Mouse (Mus musculus) forebrain, postnatal 0 days (tissue): Measurements from ENCODE around the gene Casq1. TPM values are rescaled to one million over a fixed set of nuclear protein-coding genes. Genes with fewer than 3 reads are reported as not detected.

Experiments
- ATAC-seq: fragments of 200-750 bp; cut with Nextera tagmentation; 2 replicates; pipeline ENCODE4 v1.8.0; 2017; ENCODE audit warnings: mild to moderate bottlenecking, moderate library complexity
- DNase-seq: peaks from one replicate; pipeline ENCODE4 v3.0.0-alpha.2; 2015
- H3K27ac ChIP-seq: fragments of 300-500 bp; sonication (generic); 2 replicates; pipeline ENCODE4 v1.5.1; 2014; ENCODE audit warnings: low read depth, mild to moderate bottlenecking, antibody characterized with exemption, low read length, moderate library complexity, mixed read lengths
- H3K27me3 ChIP-seq: fragments of 300-500 bp; sonication (generic); 2 replicates; pipeline ENCODE4 v1.6.1; 2014; ENCODE audit warnings: mild to moderate bottlenecking, low read length, mixed read lengths; ENCODE audit not compliant: insufficient read depth
- H3K36me3 ChIP-seq: fragments of 300-500 bp; sonication (generic); 2 replicates; pipeline ENCODE4 v1.6.1; 2014; ENCODE audit warnings: mild to moderate bottlenecking, moderate library complexity; ENCODE audit not compliant: insufficient read depth
- H3K4me1 ChIP-seq: fragments of 300-500 bp; sonication (generic); 2 replicates; pipeline ENCODE4 v1.6.1; 2014; ENCODE audit warnings: antibody characterized with exemption; ENCODE audit not compliant: insufficient read depth
- H3K4me2 ChIP-seq: fragments of 300-500 bp; sonication (generic); 2 replicates; pipeline ENCODE4 v1.6.1; 2014; ENCODE audit warnings: low read depth, mild to moderate bottlenecking, moderate library complexity
- H3K4me3 ChIP-seq: fragments of 300-500 bp; sonication (generic); 2 replicates; pipeline ENCODE4 v1.5.1; 2014; ENCODE audit warnings: low read depth, low read length, mixed read lengths
- H3K9ac ChIP-seq: fragments of 300-500 bp; sonication (generic); 2 replicates; pipeline ENCODE4 v1.6.1; 2014; ENCODE audit warnings: mild to moderate bottlenecking
- H3K9me3 ChIP-seq: fragments of 300-500 bp; sonication (generic); 2 replicates; pipeline ENCODE4 v1.6.1; 2016; ENCODE audit warnings: low read length
- CTCF ChIP-seq: sonication (generic); IDR thresholded peaks from 2 replicates; pipeline ENCODE4 v1.5.1; 2016; ENCODE audit warnings: antibody characterized with exemption, control low read depth, low read depth
- WGBS: fragments of 180-500 bp; shearing (Covaris S2); extraction: QIAGEN DNeasy Blood & Tissue Kit; methylation state at CpG from one replicate; pipeline ENCODE4 v1.1.7; 2014; 5-methylcytosine and 5-hydroxymethylcytosine counted together
- polyA plus RNA-seq: library from polyadenylated mRNA; unstranded; fragments of >200 nt; fragmentation: Nextera tagmentation; extraction: Ambion mirVana; gene quantifications from 2 replicates; pipeline ENCODE4 v1.2.1, GENCODE M21; 2015
- total RNA-seq: library from RNA; depleted of rRNA; stranded (reverse); fragments of >200 nt; gene quantifications from 2 replicates; pipeline ENCODE4 v1.2.3, GENCODE M21; 2014; rRNA removed

The Casq1 gene
- total and polyA plus RNA-seq, 2 experiments from 2014 or later = 0.76 to 3.3 TPM

DNA sequence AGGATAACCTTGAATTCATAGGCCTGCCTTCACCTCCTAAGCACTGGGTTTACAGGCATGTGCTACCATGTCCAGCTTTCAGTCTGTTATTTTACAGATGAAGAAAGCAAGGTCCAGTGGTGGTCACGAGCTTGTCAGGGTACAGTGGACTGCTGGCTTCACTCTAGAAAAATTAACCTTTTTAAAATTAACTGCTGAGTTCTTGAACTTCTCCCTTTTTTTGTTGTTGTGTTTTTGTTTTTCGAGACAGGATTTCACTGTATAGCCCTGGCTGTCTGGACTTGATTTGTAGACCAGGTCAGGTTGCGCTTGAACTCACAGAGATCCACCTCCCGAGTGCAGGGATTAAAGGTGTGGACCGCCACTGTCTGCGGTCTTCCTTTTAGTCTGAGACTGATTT, 56.7 kb downstream of the Casq1 start:
- Histone ChIP-seq H3K27me3 (no peaks in the 10 kb centered on the region), H3K4me3 (no peak overlapping the region), H3K36me3 (peaks cover 17% of the 10 kb centered on the region), H3K27ac (no peak overlapping the region), H3K4me2 (no peak overlapping the region), H3K9me3 (no peaks in the 10 kb centered on the region), H3K9ac (no peak overlapping the region), H3K4me1 (no peaks in the 10 kb centered on the region)
- no peak for DNase-seq
- ATAC-seq = no peak
- TF ChIP-seq CTCF = no peak
- 86% methylated on average over 6 of the region's 6 CpGs for WGBS

DNA sequence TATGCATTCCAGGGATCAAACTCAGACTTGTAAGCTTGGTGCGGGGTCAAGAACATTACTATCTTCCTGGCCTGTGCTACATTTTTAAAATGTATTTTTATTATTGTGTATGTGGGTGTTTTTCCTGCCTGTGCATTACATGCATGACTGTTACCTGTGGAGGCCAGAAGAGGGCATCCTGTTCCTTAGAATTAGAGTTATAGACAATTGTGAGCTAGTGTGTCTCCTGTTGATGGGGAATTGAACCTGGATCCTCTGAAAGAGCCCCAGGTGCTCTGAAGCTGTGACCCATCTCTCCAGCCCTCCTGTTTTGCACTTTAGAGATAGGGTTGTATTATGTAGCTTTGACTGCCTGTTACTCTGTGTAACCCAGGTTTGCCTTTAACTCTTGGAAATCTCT, 57.7 kb downstream of the Casq1 start:
- no peak overlapping the region for H3K4me2 ChIP-seq
- H3K4me1 ChIP-seq = no peaks in the 10 kb centered on the region
- no peak overlapping the region for H3K9ac ChIP-seq
- no peak overlapping the region for H3K4me3 ChIP-seq
- WGBS = 96% methylated on average over 1 of the region's 1 CpGs
- peak; percentile 58 for DNase-seq
- peak; percentile 69 for ATAC-seq
- H3K27me3 ChIP-seq = no peaks in the 10 kb centered on the region
- peak; percentile 71 for TF ChIP-seq CTCF
- no peak overlapping the region for H3K27ac ChIP-seq
- H3K9me3 ChIP-seq = no peaks in the 10 kb centered on the region
- peaks cover 10% of the 10 kb centered on the region for H3K36me3 ChIP-seq

DNA sequence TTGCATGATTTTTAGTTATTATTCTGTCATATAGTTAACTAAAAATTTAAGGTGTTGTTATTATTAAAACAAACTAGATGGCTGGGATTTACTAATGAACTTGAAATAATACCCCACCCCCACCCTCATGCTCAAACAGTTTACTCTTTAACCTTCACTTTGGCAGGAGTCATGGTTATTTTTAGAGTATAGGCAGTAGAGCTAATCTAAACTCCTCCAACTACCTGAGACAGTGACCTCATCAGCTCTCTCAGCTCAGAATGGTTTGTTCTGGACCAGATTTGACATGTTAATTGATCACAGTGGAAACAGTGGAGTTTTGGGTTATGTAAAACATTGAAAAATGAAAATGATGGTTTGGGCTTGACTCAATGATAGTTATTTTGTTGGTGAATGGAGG, 59.2 kb downstream of the Casq1 start:
- Histone ChIP-seq H3K27ac (no peak overlapping the region), H3K36me3 (0 out of 2 replicates have a peak, but pooled peaks cover 4% of the 10 kb centered on the region), H3K4me3 (no peak overlapping the region), H3K27me3 (no peaks in the 10 kb centered on the region), H3K4me1 (no peaks in the 10 kb centered on the region), H3K9ac (no peak overlapping the region), H3K4me2 (no peak overlapping the region), H3K9me3 (no peaks in the 10 kb centered on the region)
- TF ChIP-seq CTCF = no peak
- DNase-seq (no peak), ATAC-seq (no peak)

DNA sequence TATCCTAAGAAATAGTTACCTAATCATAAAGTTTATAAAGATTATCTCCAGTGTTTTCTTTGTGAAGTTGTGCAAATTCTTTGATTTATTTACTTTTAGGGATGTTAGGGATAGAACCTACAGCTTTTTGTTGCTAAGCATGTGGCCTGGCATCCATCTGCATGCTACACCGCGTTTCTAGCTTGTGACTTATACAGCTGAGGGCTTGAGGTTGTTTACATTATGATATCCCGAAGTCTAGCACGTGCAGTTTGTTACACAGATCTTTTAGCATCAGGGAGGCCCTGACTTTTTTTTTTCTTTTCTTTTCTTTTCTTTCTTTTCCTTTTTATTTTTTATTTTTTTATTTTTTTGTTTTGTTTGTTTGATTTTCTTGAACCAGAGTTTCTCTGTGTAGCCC, 59.7 kb downstream of the Casq1 start:
- no peak for TF ChIP-seq CTCF
- WGBS = 72% methylated on average over 4 of the region's 4 CpGs
- ATAC-seq (no peak), DNase-seq (no peak)
- H3K4me1 ChIP-seq = no peaks in the 10 kb centered on the region
- no peak overlapping the region for H3K4me2 ChIP-seq
- no peaks in the 10 kb centered on the region for H3K9me3 ChIP-seq
- no peak overlapping the region for H3K4me3 ChIP-seq
- no peak overlapping the region for H3K27ac ChIP-seq
- H3K27me3 ChIP-seq = no peaks in the 10 kb centered on the region
- H3K9ac ChIP-seq = no peak overlapping the region
- 0 out of 2 replicates have a peak, but pooled peaks cover 6% of the 10 kb centered on the region for H3K36me3 ChIP-seq

Other genes with a start within 250 kb of the Casq1 start
- gene Vangl2, start 191.4 kb downstream of the Casq1 start, total RNA-seq = 47.2 and 63.4 TPM in 2 replicates
- 35.3 and 37.3 TPM in 2 replicates for gene Vangl2, start 191.4 kb downstream of the Casq1 start, polyA plus RNA-seq
- 0.95 and 1.0 TPM in 2 replicates for gene Nhlh1, start 162.3 kb downstream of the Casq1 start, total RNA-seq
- gene Nhlh1, start 162.3 kb downstream of the Casq1 start, polyA plus RNA-seq = 0.20 and 0.47 TPM in 2 replicates
- gene Copa, start 137.3 kb downstream of the Casq1 start, total RNA-seq = 199 and 241 TPM in 2 replicates
- 127 and 151 TPM in 2 replicates for gene Copa, start 137.3 kb downstream of the Casq1 start, polyA plus RNA-seq
- gene Ncstn, start 137.1 kb downstream of the Casq1 start, total RNA-seq = 61.9 and 73.1 TPM in 2 replicates
- 77.1 and 93.9 TPM in 2 replicates for gene Ncstn, start 137.1 kb downstream of the Casq1 start, polyA plus RNA-seq
- gene Pex19, start 93.1 kb downstream of the Casq1 start, total RNA-seq = 150 and 161 TPM in 2 replicates
- gene Pex19, start 93.1 kb downstream of the Casq1 start, polyA plus RNA-seq = 130 and 136 TPM in 2 replicates
- gene Dcaf8, start 71.8 kb downstream of the Casq1 start, total RNA-seq = 66.8 and 76.8 TPM in 2 replicates
- 49.4 and 62.7 TPM in 2 replicates for gene Dcaf8, start 71.8 kb downstream of the Casq1 start, polyA plus RNA-seq
- 265 and 281 TPM in 2 replicates for gene Pea15a, start 13.1 kb downstream of the Casq1 start, total RNA-seq
- gene Pea15a, start 13.1 kb downstream of the Casq1 start, polyA plus RNA-seq = 412 and 475 TPM in 2 replicates
- gene Atp1a4, start 38.5 kb upstream of the Casq1 start, total RNA-seq = not detected in 2 replicates
- not detected in 2 replicates for gene Atp1a4, start 38.5 kb upstream of the Casq1 start, polyA plus RNA-seq
- gene Igsf8, start 41.8 kb upstream of the Casq1 start, total RNA-seq = 117 and 136 TPM in 2 replicates
- gene Igsf8, start 41.8 kb upstream of the Casq1 start, polyA plus RNA-seq = 110 and 113 TPM in 2 replicates
- 213 and 294 TPM in 2 replicates for gene Atp1a2, start 78.2 kb upstream of the Casq1 start, total RNA-seq
- gene Atp1a2, start 78.2 kb upstream of the Casq1 start, polyA plus RNA-seq = 54.4 and 75.2 TPM in 2 replicates
- 7.5 and 8.6 TPM in 2 replicates for gene Kcnj9, start 109.5 kb upstream of the Casq1 start, total RNA-seq
- 2.9 and 4.8 TPM in 2 replicates for gene Kcnj9, start 109.5 kb upstream of the Casq1 start, polyA plus RNA-seq
- gene Kcnj10, start 121.3 kb upstream of the Casq1 start, total RNA-seq = 3.2 and 4.1 TPM in 2 replicates
- 1.4 and 2.9 TPM in 2 replicates for gene Kcnj10, start 121.3 kb upstream of the Casq1 start, polyA plus RNA-seq
- 10.4 and 14.5 TPM in 2 replicates for gene Pigm, start 156.7 kb upstream of the Casq1 start, total RNA-seq
- 1.9 and 2.3 TPM in 2 replicates for gene Pigm, start 156.7 kb upstream of the Casq1 start, polyA plus RNA-seq